Mouse (Mus musculus): ENCODE results near the gene Acad8.

The Acad8 gene

DNA sequence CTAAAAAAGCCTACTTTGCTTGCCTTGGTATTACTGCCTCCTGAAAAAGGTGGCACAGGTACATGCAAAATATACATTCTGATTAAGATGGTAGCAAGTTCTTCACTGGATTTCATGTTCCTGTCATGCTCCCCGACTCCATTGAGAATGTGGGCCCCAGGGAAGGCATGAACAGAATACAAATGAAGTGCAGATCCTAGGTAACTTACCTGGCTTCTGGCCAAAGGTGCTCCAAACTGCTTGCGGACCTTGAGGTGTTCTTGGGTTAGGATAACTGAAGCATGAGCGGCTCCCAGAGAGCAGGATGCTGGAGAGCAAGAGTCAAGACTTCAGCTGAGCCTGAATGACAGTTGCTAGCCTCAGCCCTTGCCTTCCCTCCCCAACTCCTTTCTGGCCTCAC lies 20.6 kb downstream of the Acad8 start:
- no peak for DNase-seq

DNA sequence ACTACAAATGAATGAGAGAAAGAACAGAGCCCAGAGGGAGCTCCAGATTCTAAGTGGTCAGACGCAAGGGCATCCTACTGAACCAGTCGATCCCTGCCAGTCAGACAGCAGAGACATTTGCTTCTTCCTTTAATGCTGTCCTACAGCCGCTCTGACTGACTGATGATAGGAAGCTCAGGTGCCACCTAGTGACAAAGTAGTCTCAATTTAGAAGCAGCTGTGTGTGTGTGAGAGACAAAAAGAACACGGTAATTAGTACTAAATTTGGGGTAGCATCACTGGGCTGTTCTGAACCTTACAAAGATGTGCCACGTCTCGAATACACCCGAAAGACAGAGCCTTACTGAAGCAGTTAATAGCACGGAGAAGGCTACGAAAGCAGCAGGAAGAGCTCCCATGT lies 21.6 kb downstream of the Acad8 start:
- no peak for DNase-seq

DNA sequence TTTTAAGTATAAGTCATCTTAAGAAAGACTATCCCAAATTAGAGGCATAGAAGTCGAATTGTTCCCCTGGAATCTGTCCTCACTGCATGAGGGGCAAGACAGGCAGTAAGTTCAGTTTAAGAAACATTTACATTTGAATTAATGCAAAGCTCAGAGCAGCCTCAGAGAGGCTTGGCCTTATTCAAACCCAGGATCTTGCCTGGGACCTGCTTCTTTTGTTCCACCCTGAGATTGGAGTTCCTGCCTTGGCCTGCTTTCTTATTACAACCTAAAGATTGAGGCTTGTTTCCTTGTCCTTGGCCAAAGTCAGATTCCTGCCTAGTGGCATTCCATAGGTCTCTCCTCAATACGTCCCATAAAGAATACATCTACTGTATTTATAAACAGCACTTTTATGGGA lies 51.6 kb downstream of the Acad8 start:
- DNase-seq, result no peak

DNA sequence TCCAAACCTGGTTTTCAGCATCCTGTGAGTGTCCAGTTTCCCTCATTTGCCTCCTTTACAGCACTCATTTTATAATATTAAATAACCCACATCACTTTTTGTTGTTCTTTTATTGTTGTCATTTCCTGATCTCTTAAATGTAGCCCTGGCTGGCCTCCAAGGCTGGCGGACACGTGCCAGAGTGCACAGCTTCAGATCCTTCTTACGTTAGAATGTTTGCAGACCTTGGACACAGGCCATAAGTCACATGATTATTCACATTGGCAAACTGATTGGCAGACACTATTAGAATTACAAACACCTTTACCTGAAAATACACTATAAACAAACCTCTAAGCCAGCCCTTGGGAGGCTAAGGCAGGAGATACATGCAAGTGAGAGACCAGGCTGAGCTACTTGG lies 75.2 kb downstream of the Acad8 start:
- DNase-seq, result peak; percentile 54 to 65

Data from lung, adult 18-20 months (tissue).